Mouse (Mus musculus): ENCODE measurements at regions not wholly inside any gene's neighbourhood (a gene's known extent, or its start where the extent isn't known, plus 50 kb on each side); places are given as distances from the start of the nearest gene placed in this dataset.

GRCm38 (mm10) chr5:148690158-148690822 lies 137.7 kb upstream of the Ubl3 start:
- TF ChIP-seq POLR2A (IDR thresholded peaks at IDR 0.05; ENCODE audit: control insufficient read depth, extremely low read depth, insufficient read depth, low read length, poor library complexity) (no peak), CTCF (IDR thresholded peaks at IDR 0.05; ENCODE audit: borderline replicate concordance, control insufficient read depth, extremely low read depth, insufficient read depth, low read length, poor library complexity) (no peak)

Measured in thymus, adult 2 months (tissue).